Mouse (Mus musculus) thymus, adult 2 months (tissue): ENCODE results near the gene Cox15. TPM values are rescaled to one million over a fixed set of nuclear protein-coding genes. Genes with fewer than 3 reads are reported as not detected.

Source experiments
- DNase-seq: peaks from one replicate; pipeline ENCODE4 v3.0.0; 2021
- H3K27ac ChIP-seq: fragments of 200-500 bp; 2 replicates; pipeline ENCODE4 v1.5.1; 2012; ENCODE audit warnings: low read length, control low read depth; ENCODE audit not compliant: control insufficient read depth, insufficient read depth
- H3K27me3 ChIP-seq: fragments of 200-500 bp; 2 replicates; pipeline ENCODE4 v1.6.1; 2012; ENCODE audit warnings: mild to moderate bottlenecking, low read length, moderate library complexity, mixed read lengths; ENCODE audit not compliant: control insufficient read depth, insufficient read depth
- H3K36me3 ChIP-seq: fragments of 200-500 bp; 2 replicates; pipeline ENCODE4 v1.6.1; 2012; ENCODE audit warnings: mild to moderate bottlenecking, low read length, moderate library complexity; ENCODE audit not compliant: control insufficient read depth, insufficient read depth
- H3K4me1 ChIP-seq: fragments of 200-500 bp; replicated peaks from 2 replicates; pipeline ENCODE4 v1.6.1; 2012; ENCODE audit warnings: low read length; ENCODE audit not compliant: control insufficient read depth, insufficient read depth
- H3K4me3 ChIP-seq: fragments of 200-500 bp; 2 replicates; pipeline ENCODE4 v1.5.1; 2012; ENCODE audit warnings: mild to moderate bottlenecking, low read length, control low read depth, moderate library complexity; ENCODE audit not compliant: control insufficient read depth, insufficient read depth
- CTCF ChIP-seq: fragments of 200-500 bp; IDR thresholded peaks from 2 replicates; pipeline ENCODE4 v1.5.1; 2012; ENCODE audit warnings: mild to moderate bottlenecking, control low read depth, low read length, moderate library complexity, borderline replicate concordance; ENCODE audit not compliant: control insufficient read depth, poor library complexity, insufficient read depth; ENCODE audit errors: extremely low read depth
- POLR2A ChIP-seq: fragments of 200-500 bp; IDR thresholded peaks from 2 replicates; pipeline ENCODE4 v1.6.1; 2012; ENCODE audit warnings: mild to moderate bottlenecking, low read length, control low read depth, moderate library complexity; ENCODE audit not compliant: control insufficient read depth, poor library complexity, insufficient read depth; ENCODE audit errors: extremely low read depth
- WGBS: fragments of 180-500 bp; shearing (Covaris S2); methylation state at CpG from one replicate; pipeline ENCODE4 v1.1.7; 2018; 5-methylcytosine and 5-hydroxymethylcytosine counted together
- polyA plus RNA-seq: library from polyadenylated mRNA; depleted of rRNA; stranded (reverse); fragments of >200 nt; gene quantifications from 2 replicates; pipeline ENCODE4 v1.2.3, GENCODE M21; 2012

The Cox15 gene
- polyA plus RNA-seq, 1 experiment, result 17.3 TPM

GRCm38 (mm10) chr19:43750008-43750407 lies 2.8 kb downstream of the Cox15 start:
- peaks cover 37% of the 10 kb centered on the region for H3K36me3 ChIP-seq
- H3K27ac ChIP-seq, result no peak overlapping the region
- TF ChIP-seq CTCF (no peak), POLR2A (no peak)
- H3K27me3 ChIP-seq, result no peaks in the 10 kb centered on the region
- H3K4me3 ChIP-seq, result no peak overlapping the region
- WGBS, result 98% methylated on average over 2 of the region's 2 CpGs
- DNase-seq, result no peak
- H3K4me1 ChIP-seq, result peaks cover 3% of the 10 kb centered on the region; the same call in 1 of the 2 replicates

- TF ChIP-seq CTCF, result no peak
- no peak for TF ChIP-seq POLR2A
- 92% methylated on average over 4 of the region's 4 CpGs for WGBS
- peaks cover 53% of the 10 kb centered on the region for H3K36me3 ChIP-seq
- no peak for DNase-seq
- H3K4me3 ChIP-seq, result no peak overlapping the region
- H3K27me3 ChIP-seq, result no peaks in the 10 kb centered on the region
- peaks cover 3% of the 10 kb centered on the region; the same call in 1 of the 2 replicates for H3K4me1 ChIP-seq
- no peak overlapping the region for H3K27ac ChIP-seq
Measured at GRCm38 (mm10) chr19:43747877-43748276, 4.9 kb downstream of the Cox15 start.

GRCm38 (mm10) chr19:43745740-43746139 lies 7.1 kb downstream of the Cox15 start:
- DNase-seq, result no peak
- H3K36me3 ChIP-seq, result peaks cover 63% of the 10 kb centered on the region
- 93% methylated on average over 3 of the region's 3 CpGs for WGBS
- no peaks in the 10 kb centered on the region for H3K4me1 ChIP-seq
- TF ChIP-seq POLR2A, result no peak
- TF ChIP-seq CTCF, result no peak
- H3K27ac ChIP-seq, result no peak overlapping the region
- no peaks in the 10 kb centered on the region for H3K27me3 ChIP-seq
- H3K4me3 ChIP-seq, result no peak overlapping the region

GRCm38 (mm10) chr19:43743401-43743800 lies 9.4 kb downstream of the Cox15 start:
- Histone ChIP-seq H3K4me3 (no peak overlapping the region), H3K27me3 (no peaks in the 10 kb centered on the region), H3K36me3 (peaks cover 76% of the 10 kb centered on the region), H3K27ac (no peak overlapping the region), H3K4me1 (no peaks in the 10 kb centered on the region)
- DNase-seq, result no peak
- TF ChIP-seq CTCF (no peak), POLR2A (no peak)
- 95% methylated on average over 7 of the region's 7 CpGs for WGBS

DNA sequence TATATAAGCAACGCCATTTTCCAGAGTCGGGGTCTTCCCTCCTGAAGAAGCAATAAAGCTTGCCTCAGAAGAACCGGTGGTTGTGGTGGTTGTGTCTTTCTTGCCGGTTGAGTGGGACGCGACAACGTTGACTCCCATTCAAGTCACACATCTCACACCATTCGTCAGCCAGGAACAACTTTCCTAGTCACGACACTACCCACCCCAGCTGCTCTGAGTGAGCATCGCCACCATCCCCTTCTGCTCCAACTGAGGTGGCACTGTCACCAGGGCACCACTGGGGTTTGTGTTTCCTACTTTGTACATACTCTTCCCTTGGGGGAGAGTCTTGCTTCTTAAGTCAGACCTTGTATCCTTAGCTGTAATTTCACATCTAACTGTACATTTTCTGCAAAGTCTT lies 14.4 kb downstream of the Cox15 start:
- H3K4me3 ChIP-seq, result no peak overlapping the region
- 97% methylated on average over 10 of the region's 10 CpGs for WGBS
- no peaks in the 10 kb centered on the region for H3K27me3 ChIP-seq
- H3K4me1 ChIP-seq, result no peaks in the 10 kb centered on the region
- no peak overlapping the region for H3K27ac ChIP-seq
- peaks cover 62% of the 10 kb centered on the region for H3K36me3 ChIP-seq
- no peak for DNase-seq
- TF ChIP-seq POLR2A (no peak), CTCF (no peak)

DNA sequence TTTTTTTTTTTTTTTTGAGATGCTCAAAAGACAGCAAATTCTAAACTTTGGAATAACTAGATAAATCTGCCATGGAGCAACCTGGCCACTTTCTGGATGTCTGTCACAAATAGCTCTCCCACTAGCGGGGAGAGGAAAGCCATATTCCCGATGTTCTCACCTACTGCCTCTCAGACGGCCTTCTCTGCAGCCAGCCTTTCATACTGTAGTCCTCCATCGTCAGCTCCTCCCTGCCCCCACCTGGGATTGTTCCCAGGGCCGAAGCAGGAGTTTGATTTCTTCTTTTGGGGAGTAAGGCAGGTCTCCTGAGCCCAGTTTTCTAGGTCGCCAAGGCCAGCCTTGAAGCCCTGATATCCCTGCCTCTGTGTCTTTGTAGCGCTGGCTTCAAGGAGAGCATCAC lies 21.6 kb downstream of the Cox15 start:
- H3K27ac ChIP-seq, result no peak overlapping the region
- peaks cover 31% of the 10 kb centered on the region for H3K4me1 ChIP-seq
- DNase-seq, result no peak
- no peak overlapping the region for H3K4me3 ChIP-seq
- WGBS, result 94% methylated on average over 7 of the region's 7 CpGs
- peaks cover 21% of the 10 kb centered on the region for H3K36me3 ChIP-seq
- no peaks in the 10 kb centered on the region for H3K27me3 ChIP-seq
- TF ChIP-seq CTCF (no peak), POLR2A (no peak)

GRCm38 (mm10) chr19:43730037-43730428 lies 22.8 kb downstream of the Cox15 start:
- WGBS, result 87% methylated on average over 8 of the region's 8 CpGs
- H3K27ac ChIP-seq, result peak overlapping the region; percentile 84; the same call in 1 of the 2 replicates

More at GRCm38 (mm10) chr19:43730037-43730428, 22.8 kb downstream of the Cox15 start:
- peaks cover 31% of the 10 kb centered on the region for H3K4me1 ChIP-seq
- no peaks in the 10 kb centered on the region for H3K27me3 ChIP-seq
- H3K36me3 ChIP-seq, result peaks cover 18% of the 10 kb centered on the region
- no peak overlapping the region for H3K4me3 ChIP-seq
- DNase-seq, result no peak
- TF ChIP-seq POLR2A (no peak), CTCF (no peak)
